Mouse (Mus musculus): ENCODE results near the gene Prdx4. TPM values are rescaled to one million over a fixed set of nuclear protein-coding genes. Genes with fewer than 3 reads are reported as not detected.
"Not testable (repeated sequence)": the region's sequence is repeated elsewhere in the genome, so short reads cannot be mapped to it uniquely, and the experiment has no call there.

Gene Prdx4
- polyA plus RNA-seq (2012), result 1.8 and 2.3 TPM in 2 replicates

DNA sequence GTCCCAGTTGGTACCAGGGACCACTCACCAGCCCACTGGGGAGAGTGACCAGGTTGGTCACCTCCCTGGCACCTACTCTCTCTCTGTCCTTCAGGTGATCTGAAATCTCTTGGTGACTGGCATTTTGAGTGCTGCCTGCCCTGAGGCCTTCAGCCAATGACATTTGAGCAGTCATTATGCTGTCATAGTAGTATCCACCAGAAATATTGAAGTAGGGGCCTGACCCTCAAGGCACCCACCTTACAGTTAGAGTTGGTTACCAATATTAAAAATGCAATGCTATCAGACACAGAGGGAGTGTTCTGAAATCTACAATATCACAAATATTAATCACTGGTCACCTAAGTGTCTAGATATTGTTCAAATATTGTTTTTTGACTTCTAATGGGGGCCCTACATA lies at the start of gene Prdx4:
TSS of gene Prdx4 (minus strand) at position 101 of the 400 bp plus-strand sequence.
- Histone ChIP-seq H3K4me1 (ENCODE audit: control insufficient read depth) (peaks cover 11% of the 10 kb centered on the region), H3K9me3 (ENCODE audit: control insufficient read depth, low read length) (peaks cover 4% of the 10 kb centered on the region; the same call in 1 of the 2 replicates), H3K36me3 (ENCODE audit: control insufficient read depth) (no peaks in the 10 kb centered on the region), H3K4me3 (replicated peaks) (no peak within 1 kb of the TSS), H3K27me3 (ENCODE audit: control insufficient read depth) (no peaks in the 10 kb centered on the region)
- TF ChIP-seq GATA1 (IDR thresholded peaks at IDR 0.05; ENCODE audit: low read length) (no peak), TAL1 (IDR thresholded peaks at IDR 0.05; ENCODE audit: low read length) (no peak)

DNA sequence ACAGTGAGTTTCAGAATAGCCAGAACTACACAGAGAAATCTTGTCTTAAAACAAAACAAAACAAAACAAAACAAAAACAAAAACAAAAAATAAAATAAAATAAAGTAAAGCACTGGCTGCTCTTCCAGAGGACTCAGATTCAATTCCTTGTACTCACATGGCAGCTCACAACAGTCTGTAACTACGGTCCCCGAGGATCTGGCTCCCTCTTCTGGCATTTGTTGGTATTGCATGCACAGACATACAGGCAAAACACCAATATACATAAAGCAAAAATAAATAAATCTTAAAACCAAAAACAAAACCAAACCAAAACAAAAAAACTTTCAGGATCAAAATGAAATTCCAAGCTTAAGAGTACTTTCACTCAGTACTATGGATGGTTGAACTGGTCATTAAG lies 36.0 kb upstream of the Prdx4 start:
- no peaks in the 10 kb centered on the region for H3K9me3 ChIP-seq (ENCODE audit: control insufficient read depth, low read length)
- H3K27me3 ChIP-seq (ENCODE audit: control insufficient read depth), result no peaks in the 10 kb centered on the region
- H3K36me3 ChIP-seq (ENCODE audit: control insufficient read depth), result no peaks in the 10 kb centered on the region
- no peaks in the 10 kb centered on the region for H3K4me1 ChIP-seq (ENCODE audit: control insufficient read depth)
- H3K4me3 ChIP-seq (replicated peaks), result no peak overlapping the region
- TF ChIP-seq TAL1 (IDR thresholded peaks at IDR 0.05; ENCODE audit: low read length) (no peak), GATA1 (IDR thresholded peaks at IDR 0.05; ENCODE audit: low read length) (no peak)

DNA sequence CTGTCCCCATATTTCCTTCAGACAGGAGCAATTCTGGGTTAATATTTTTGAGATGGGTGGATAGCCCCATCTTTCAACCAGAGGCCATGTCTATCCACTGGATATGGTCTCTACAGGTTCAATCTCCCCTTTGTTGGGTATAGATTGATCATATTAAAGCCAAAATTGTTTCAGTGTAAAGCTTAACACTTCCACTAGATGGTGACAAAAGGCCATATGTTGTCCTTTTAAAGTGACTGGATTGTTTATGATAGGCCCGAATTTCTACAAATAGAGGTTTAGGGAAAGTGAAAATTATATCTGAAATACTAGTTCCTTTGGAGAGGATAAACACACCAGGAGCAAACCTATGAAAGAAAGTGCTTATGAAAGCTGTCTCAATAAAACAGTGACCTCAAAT lies 34.9 kb upstream of the Prdx4 start:
- no peak overlapping the region for H3K4me3 ChIP-seq (replicated peaks)
- no peaks in the 10 kb centered on the region for H3K36me3 ChIP-seq (ENCODE audit: control insufficient read depth)
- H3K9me3 ChIP-seq (ENCODE audit: control insufficient read depth, low read length), result no peaks in the 10 kb centered on the region
- H3K27me3 ChIP-seq (ENCODE audit: control insufficient read depth), result no peaks in the 10 kb centered on the region
- H3K4me1 ChIP-seq (ENCODE audit: control insufficient read depth), result no peaks in the 10 kb centered on the region
- TF ChIP-seq TAL1 (IDR thresholded peaks at IDR 0.05; ENCODE audit: low read length), result no peak
- no peak for TF ChIP-seq GATA1 (IDR thresholded peaks at IDR 0.05; ENCODE audit: low read length)

DNA sequence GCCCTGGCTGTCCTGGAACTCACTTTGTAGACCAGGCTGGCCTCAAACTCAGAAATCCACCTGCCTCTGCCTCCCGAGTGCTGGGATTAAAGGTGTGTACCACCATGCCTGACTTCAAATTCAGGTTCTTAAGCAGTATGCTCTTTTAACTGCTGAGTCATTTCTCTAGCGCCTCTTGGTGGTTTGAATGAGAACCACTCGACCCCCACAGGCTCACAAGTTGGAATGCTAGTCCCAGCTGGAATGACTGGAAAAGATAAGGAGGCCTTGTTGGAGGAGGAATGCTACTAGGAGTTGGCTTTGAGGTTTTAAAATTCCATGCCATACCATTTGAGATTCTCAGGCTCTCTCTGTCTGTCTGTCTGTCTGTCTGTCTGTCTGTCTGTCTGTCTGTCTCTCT lies 29.6 kb upstream of the Prdx4 start:
- H3K4me3 ChIP-seq (replicated peaks); H3K27me3 ChIP-seq (ENCODE audit: control insufficient read depth); H3K36me3 ChIP-seq (ENCODE audit: control insufficient read depth); H3K9me3 ChIP-seq (ENCODE audit: control insufficient read depth, low read length); H3K4me1 ChIP-seq (ENCODE audit: control insufficient read depth): not testable (repeated sequence)

DNA sequence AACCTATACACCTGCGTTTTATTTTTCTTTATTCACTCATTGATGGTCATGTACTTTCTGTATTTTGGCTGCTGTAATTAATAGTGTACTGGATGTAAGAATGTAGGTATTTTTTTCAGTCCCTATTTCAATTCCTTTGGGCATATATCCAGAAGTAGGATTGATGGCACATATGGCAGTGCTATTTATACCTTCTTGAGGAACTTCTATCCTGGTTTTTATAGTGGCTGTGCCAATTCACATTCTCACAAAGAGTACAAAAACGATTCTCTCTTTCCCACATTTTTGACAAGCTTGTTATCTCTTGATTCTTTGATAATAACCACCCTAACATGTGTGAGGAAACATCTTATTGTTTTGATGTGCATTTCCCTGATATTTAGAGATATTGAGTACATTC lies 24.5 kb upstream of the Prdx4 start:
- H3K36me3 ChIP-seq (ENCODE audit: control insufficient read depth), result no peaks in the 10 kb centered on the region
- no peaks in the 10 kb centered on the region for H3K4me1 ChIP-seq (ENCODE audit: control insufficient read depth)
- no peak overlapping the region for H3K4me3 ChIP-seq (replicated peaks)
- TF ChIP-seq TAL1 (IDR thresholded peaks at IDR 0.05; ENCODE audit: low read length) (no peak), GATA1 (IDR thresholded peaks at IDR 0.05; ENCODE audit: low read length) (no peak)
- H3K27me3 ChIP-seq (ENCODE audit: control insufficient read depth), result no peaks in the 10 kb centered on the region
- H3K9me3 ChIP-seq (ENCODE audit: control insufficient read depth, low read length), result no peaks in the 10 kb centered on the region

DNA sequence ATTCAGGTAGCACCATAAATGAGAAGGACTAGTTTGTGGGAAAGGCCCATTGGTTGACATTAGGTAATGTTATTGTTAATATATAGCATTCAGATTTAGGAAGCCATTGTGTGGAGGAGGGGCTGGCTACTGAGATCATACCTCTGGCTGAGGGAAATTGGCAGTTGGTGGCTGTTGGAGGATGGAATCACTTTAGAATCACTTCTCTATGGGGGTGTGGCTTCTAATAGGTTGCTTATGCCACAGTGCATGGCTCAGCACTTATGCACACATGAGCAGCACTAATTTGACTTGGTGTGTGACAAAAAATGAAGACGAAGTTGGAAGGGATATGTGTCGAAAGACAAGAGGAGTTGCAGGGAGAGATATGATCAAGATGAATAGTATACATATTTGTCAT lies 5.7 kb upstream of the Prdx4 start:
- H3K4me3 ChIP-seq (replicated peaks), result no peak overlapping the region
- no peaks in the 10 kb centered on the region for H3K9me3 ChIP-seq (ENCODE audit: control insufficient read depth, low read length)
- H3K36me3 ChIP-seq (ENCODE audit: control insufficient read depth), result no peaks in the 10 kb centered on the region
- TF ChIP-seq GATA1 (IDR thresholded peaks at IDR 0.05; ENCODE audit: low read length) (no peak), TAL1 (IDR thresholded peaks at IDR 0.05; ENCODE audit: low read length) (no peak)
- no peaks in the 10 kb centered on the region for H3K4me1 ChIP-seq (ENCODE audit: control insufficient read depth)
- H3K27me3 ChIP-seq (ENCODE audit: control insufficient read depth), result no peaks in the 10 kb centered on the region

DNA sequence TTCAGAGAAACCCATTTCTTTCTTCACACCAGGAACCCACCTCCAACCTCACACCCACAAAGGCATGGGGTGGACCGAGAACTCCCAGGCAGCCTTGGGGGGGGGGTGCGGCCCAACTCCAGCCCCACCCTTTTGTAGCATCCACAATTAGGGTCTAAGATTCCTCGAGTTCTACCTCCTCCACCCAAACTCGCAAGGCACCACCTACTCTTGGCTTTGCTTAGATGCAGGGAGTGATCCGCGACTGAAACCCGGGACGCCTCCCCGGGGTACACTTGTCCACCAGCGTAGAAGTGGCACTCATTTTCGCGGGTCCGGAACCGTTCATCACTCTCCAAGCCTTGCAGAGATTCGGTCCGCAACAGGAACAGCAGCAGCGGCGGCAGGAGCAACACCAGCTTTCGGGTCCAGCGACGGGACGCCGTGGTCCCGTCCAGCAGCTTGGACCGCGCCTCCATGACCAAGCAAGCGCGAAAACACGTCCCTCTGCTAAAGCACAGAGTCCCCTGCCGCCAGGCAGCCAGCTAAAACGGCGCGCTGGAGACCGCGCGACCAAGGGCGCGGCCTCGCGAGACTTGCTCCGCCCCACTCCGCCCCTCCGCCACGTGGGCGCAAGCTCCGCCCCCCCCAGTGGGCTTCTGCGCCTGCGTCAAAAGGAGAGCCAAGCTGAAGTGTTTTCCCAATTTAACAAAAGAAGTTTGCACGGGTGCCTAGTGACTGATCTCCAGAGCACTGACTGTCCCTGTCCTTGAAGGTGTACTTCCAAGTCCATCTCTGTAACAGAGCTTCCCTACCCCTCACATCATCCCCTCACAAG lies 2.4 kb downstream of the Prdx4 start:
- H3K4me3 ChIP-seq (replicated peaks), result peak overlapping the region; percentile 80
- peaks cover 4% of the 10 kb centered on the region; the same call in 1 of the 2 replicates for H3K9me3 ChIP-seq (ENCODE audit: control insufficient read depth, low read length)
- H3K4me1 ChIP-seq (ENCODE audit: control insufficient read depth), result peaks cover 11% of the 10 kb centered on the region
- TF ChIP-seq GATA1 (IDR thresholded peaks at IDR 0.05; ENCODE audit: low read length) (no peak), TAL1 (IDR thresholded peaks at IDR 0.05; ENCODE audit: low read length) (no peak)
- no peaks in the 10 kb centered on the region for H3K27me3 ChIP-seq (ENCODE audit: control insufficient read depth)
- H3K36me3 ChIP-seq (ENCODE audit: control insufficient read depth), result peaks cover 6% of the 10 kb centered on the region; the same call in 1 of the 2 replicates

DNA sequence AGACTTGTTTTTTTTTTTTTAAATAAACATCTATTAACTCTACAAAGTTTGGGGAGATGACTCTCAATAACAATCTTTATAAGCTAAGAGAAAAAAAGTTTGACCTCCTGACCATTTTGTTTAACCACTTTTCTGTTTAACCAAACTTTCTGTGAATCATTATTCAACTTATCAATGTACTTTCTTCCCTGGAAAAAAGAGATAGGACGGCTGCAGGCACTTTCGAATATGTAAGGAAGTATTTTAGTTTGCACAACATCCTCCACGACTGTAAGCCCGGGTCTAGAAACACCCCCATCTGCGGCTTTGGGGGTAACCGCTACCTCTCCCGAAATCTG lies 3.0 kb downstream of the Prdx4 start:
- Histone ChIP-seq H3K9me3 (ENCODE audit: control insufficient read depth, low read length) (peaks cover 4% of the 10 kb centered on the region; the same call in 1 of the 2 replicates), H3K4me3 (replicated peaks) (peak overlapping the region; percentile 80), H3K4me1 (ENCODE audit: control insufficient read depth) (peaks cover 11% of the 10 kb centered on the region), H3K27me3 (ENCODE audit: control insufficient read depth) (no peaks in the 10 kb centered on the region), H3K36me3 (ENCODE audit: control insufficient read depth) (peaks cover 12% of the 10 kb centered on the region)
- TF ChIP-seq GATA1 (IDR thresholded peaks at IDR 0.05; ENCODE audit: low read length) (no peak), TAL1 (IDR thresholded peaks at IDR 0.05; ENCODE audit: low read length) (no peak)

DNA sequence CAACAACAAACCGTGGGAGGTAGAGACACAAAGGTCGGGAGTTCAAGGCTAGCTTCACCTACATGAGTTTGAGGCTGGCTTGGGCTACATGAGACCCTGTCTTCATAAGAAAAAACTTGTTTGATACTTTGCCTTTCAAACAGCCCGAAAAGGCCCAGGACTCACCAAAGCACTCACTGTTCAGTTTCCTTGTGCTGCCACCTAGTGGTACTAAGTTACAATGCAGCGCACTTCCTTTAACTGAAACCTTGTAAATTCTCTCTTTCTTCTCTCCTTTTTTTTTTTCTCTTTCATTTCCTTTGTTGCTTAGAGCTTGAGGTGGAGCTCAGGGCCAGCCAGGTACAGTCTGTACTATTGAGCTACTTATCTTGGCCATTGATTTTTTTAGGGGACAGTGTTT lies 22.5 kb downstream of the Prdx4 start:
- H3K4me1 ChIP-seq (ENCODE audit: control insufficient read depth), result no peaks in the 10 kb centered on the region
- no peak for TF ChIP-seq GATA1 (IDR thresholded peaks at IDR 0.05; ENCODE audit: low read length)
- TF ChIP-seq TAL1 (IDR thresholded peaks at IDR 0.05; ENCODE audit: low read length), result no peak
- H3K27me3 ChIP-seq (ENCODE audit: control insufficient read depth), result no peaks in the 10 kb centered on the region
- H3K36me3 ChIP-seq (ENCODE audit: control insufficient read depth), result no peaks in the 10 kb centered on the region
- H3K4me3 ChIP-seq (replicated peaks), result no peak overlapping the region
- H3K9me3 ChIP-seq (ENCODE audit: control insufficient read depth, low read length), result no peaks in the 10 kb centered on the region

DNA sequence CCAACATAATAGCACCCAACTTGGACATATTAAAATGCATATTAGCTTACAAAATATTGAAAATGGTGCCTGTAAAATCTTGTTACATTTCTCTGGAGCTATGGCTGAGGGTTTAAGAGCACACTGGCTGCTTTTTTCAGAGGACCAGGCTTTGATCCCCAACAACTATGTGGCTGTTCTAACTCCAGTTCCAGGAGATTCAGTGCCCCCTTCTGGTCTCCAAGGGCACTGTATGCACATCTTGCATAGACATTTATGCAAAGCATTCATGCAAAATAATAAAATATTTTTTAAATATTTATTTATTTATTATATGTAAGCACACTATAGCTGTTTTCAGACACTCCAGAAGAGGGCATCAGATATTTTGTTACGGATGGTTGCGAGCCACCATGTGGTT lies 34.2 kb downstream of the Prdx4 start:
- no peaks in the 10 kb centered on the region for H3K4me1 ChIP-seq (ENCODE audit: control insufficient read depth)
- H3K36me3 ChIP-seq (ENCODE audit: control insufficient read depth), result no peaks in the 10 kb centered on the region
- H3K4me3 ChIP-seq (replicated peaks), result no peak overlapping the region
- no peak for TF ChIP-seq GATA1 (IDR thresholded peaks at IDR 0.05; ENCODE audit: low read length)
- no peak for TF ChIP-seq TAL1 (IDR thresholded peaks at IDR 0.05; ENCODE audit: low read length)
- 0 out of 2 replicates have a peak, but pooled peaks cover 2% of the 10 kb centered on the region for H3K9me3 ChIP-seq (ENCODE audit: control insufficient read depth, low read length)
- H3K27me3 ChIP-seq (ENCODE audit: control insufficient read depth), result no peaks in the 10 kb centered on the region
